Mouse (Mus musculus): ENCODE data around the gene Ppm1l. TPM values are rescaled to one million over a fixed set of nuclear protein-coding genes. Genes with fewer than 3 reads are reported as not detected.

Gene Ppm1l
- total and polyA plus RNA-seq, 3 experiments: not detected

GRCm38 (mm10) chr3:69427259-69427658 is 110.6 kb downstream of the Ppm1l start:
- H3K79me2 ChIP-seq (ENCODE audit: control insufficient read depth, insufficient read depth, low read length, poor library complexity): no peaks in the 10 kb centered on the region
- no peaks in the 10 kb centered on the region for H3K36me3 ChIP-seq (ENCODE audit: control insufficient read depth in 1 of 2, insufficient read depth in 2 of 2, low read length in 2 of 2)
- no peaks in the 10 kb centered on the region for H3K9me3 ChIP-seq (replicated peaks; ENCODE audit: insufficient read depth, low read length)
- H3K4me3 ChIP-seq (ENCODE audit: control insufficient read depth in 1 of 2, insufficient read depth in 1 of 2, low read depth in 2 of 2, low read length in 2 of 2): no peak overlapping the region
- no peaks in the 10 kb centered on the region for H3K4me1 ChIP-seq (ENCODE audit: control insufficient read depth in 1 of 2, insufficient read depth in 2 of 2, low read length in 2 of 2)
- no peak for DNase-seq (ENCODE audit: low read depth, low spot score)
- H3K27ac ChIP-seq (ENCODE audit: control insufficient read depth, low read depth, low read length): no peak overlapping the region
- H3K9ac ChIP-seq (ENCODE audit: control insufficient read depth, low read depth, low read length, poor library complexity, severe bottlenecking): no peak overlapping the region
- TF ChIP-seq NELFE (IDR thresholded peaks at IDR 0.05; ENCODE audit: low read depth, low read length) (no peak), NRF1 (IDR thresholded peaks at IDR 0.05; ENCODE audit: insufficient read depth, low read depth, low read length, poor library complexity, severe bottlenecking) (no peak), SMC3 (IDR thresholded peaks at IDR 0.05; ENCODE audit: low read depth, low read length) (no peak), MXI1 (IDR thresholded peaks at IDR 0.05; ENCODE audit: low read depth, low read length) (no peak)
- no peaks in the 10 kb centered on the region for H3K27me3 ChIP-seq (ENCODE audit: control insufficient read depth in 1 of 2, insufficient read depth in 2 of 2, low read length in 2 of 2)

GRCm38 (mm10) chr3:69428221-69428620 is 111.6 kb downstream of the Ppm1l start:
- H3K36me3 ChIP-seq (ENCODE audit: control insufficient read depth in 1 of 2, insufficient read depth in 2 of 2, low read length in 2 of 2): no peaks in the 10 kb centered on the region
- no peak overlapping the region for H3K9ac ChIP-seq (ENCODE audit: control insufficient read depth, low read depth, low read length, poor library complexity, severe bottlenecking)
- H3K27ac ChIP-seq (ENCODE audit: control insufficient read depth, low read depth, low read length): no peak overlapping the region
- H3K79me2 ChIP-seq (ENCODE audit: control insufficient read depth, insufficient read depth, low read length, poor library complexity): no peaks in the 10 kb centered on the region
- no peaks in the 10 kb centered on the region for H3K9me3 ChIP-seq (replicated peaks; ENCODE audit: insufficient read depth, low read length)
- no peaks in the 10 kb centered on the region for H3K4me1 ChIP-seq (ENCODE audit: control insufficient read depth in 1 of 2, insufficient read depth in 2 of 2, low read length in 2 of 2)
- no peaks in the 10 kb centered on the region for H3K27me3 ChIP-seq (ENCODE audit: control insufficient read depth in 1 of 2, insufficient read depth in 2 of 2, low read length in 2 of 2)
- no peak for TF ChIP-seq E2F4 (IDR thresholded peaks at IDR 0.05; ENCODE audit: borderline replicate concordance, low read depth, low read length)
- no peak for TF ChIP-seq JUND (IDR thresholded peaks at IDR 0.05; ENCODE audit: low read depth, low read length)
- TF ChIP-seq ZMIZ1 (IDR thresholded peaks at IDR 0.05; ENCODE audit: low read depth, low read length): no peak
- no peak for TF ChIP-seq SIN3A (IDR thresholded peaks at IDR 0.05; ENCODE audit: low read length)
- TF ChIP-seq MAFK (IDR thresholded peaks at IDR 0.05; ENCODE audit: borderline replicate concordance, low read depth, low read length): no peak
- TF ChIP-seq BHLHE40 (IDR thresholded peaks at IDR 0.05; ENCODE audit: borderline replicate concordance, low read depth, low read length): no peak
- TF ChIP-seq TAL1 (IDR thresholded peaks at IDR 0.05; ENCODE audit: low read length): no peak
- TF ChIP-seq CHD1 (IDR thresholded peaks at IDR 0.05; ENCODE audit: low read depth, low read length): no peak
- TF ChIP-seq USF1 (IDR thresholded peaks at IDR 0.05; ENCODE audit: low read depth, low read length): no peak
- TF ChIP-seq POLR2A (IDR thresholded peaks at IDR 0.05; ENCODE audit: control insufficient read depth in 1 of 2, insufficient read depth in 1 of 2, low read depth in 1 of 2, low read length in 2 of 2, poor library complexity in 1 of 2): no peak
- no peak for TF ChIP-seq USF2 (IDR thresholded peaks at IDR 0.05; ENCODE audit: borderline replicate concordance in 1 of 2, insufficient read depth in 1 of 2, low read depth in 1 of 2, low read length in 2 of 2)
- TF ChIP-seq TCF12 (IDR thresholded peaks at IDR 0.05; ENCODE audit: low read depth, low read length): no peak
- DNase-seq (ENCODE audit: low read depth, low spot score): no peak
- H3K4me3 ChIP-seq (ENCODE audit: control insufficient read depth in 1 of 2, insufficient read depth in 1 of 2, low read depth in 2 of 2, low read length in 2 of 2): no peak overlapping the region
